Mouse (Mus musculus): ENCODE measurements around the gene Usp29.
A peak's percentile ranks its signal among the peaks of the same experiment; 100 is the strongest.

Gene Usp29

GRCm38 (mm10) chr7:6820296-6820695 is 89.9 kb downstream of the Usp29 start:
- DNase-seq = no peak

GRCm38 (mm10) chr7:6822633-6823032 is 92.3 kb downstream of the Usp29 start:
- DNase-seq = no peak

GRCm38 (mm10) chr7:6823673-6824072 is 93.3 kb downstream of the Usp29 start:
- DNase-seq = no peak

DNA sequence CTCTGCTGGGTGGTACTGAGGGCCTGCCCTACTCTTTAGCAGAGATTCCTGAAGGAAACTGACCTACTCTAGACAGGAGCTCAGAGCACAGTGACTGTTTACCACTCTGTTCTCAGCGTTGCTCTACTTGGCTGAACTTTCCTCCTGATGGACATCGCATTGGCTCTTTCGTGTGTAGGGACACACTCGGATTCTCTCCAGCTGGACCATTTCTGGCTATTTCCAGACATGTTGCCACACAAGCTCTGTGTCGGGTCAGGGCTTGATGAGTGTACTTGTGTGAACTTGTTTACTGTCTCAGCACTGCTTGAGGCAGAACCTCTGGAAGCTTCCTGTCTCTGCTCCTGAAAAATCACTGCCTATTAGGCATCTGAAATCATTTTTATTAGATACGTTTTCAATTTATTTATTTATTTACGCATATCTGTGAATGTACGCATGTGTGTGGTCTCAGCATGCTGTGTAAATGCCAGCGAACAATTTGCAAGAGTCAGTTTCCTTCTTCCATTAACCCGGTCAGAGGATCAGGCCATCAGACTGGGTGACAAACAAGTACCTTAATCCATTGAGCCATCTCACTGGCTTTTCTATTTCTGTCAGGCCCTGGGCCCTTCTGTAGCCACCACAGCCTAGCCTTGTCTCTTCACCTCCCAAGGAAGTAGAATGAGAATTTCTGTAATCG is 95.7 kb downstream of the Usp29 start:
- DNase-seq = no peak

GRCm38 (mm10) chr7:6829148-6829547 is 98.8 kb downstream of the Usp29 start:
- no peak for DNase-seq

DNA sequence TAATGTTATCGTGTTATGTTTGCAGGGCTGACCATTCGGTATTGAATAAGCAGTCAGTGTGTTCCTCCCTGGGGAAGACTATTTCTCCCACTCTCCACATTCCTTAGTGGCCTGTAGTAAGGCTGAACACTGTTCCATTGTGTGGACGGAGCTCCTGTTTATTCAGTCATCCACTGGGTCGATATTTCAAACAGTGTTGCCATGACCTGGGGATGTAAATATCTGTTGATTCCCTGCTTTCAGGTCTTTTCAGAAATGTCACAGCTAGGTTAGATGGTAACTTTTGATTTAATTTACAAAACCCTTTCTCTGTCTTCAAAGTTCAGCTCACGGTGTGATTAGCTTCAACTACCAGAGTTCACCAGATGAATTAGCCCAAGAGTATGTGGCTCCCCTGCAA is 104.6 kb downstream of the Usp29 start:
- no peak for DNase-seq

DNA sequence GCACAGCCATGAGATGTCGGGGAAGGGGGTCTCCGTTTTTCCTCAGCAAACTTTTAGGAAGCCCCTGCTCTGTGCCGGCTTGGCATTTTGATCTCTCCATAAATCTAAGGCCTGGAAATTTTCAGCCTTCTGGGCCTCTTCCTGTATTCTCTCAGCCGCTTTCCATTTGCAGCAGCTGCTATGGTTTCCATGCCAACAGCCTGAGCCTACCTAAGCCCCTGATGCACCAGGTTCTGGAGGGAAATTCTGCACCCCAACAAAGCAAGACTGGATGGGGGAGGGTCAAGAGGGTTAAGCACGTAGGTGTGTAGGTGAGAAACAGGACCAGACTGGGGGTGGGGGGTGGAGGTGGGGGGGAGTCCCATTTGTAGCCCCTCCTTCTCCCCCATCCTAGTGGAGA is 105.0 kb downstream of the Usp29 start:
- DNase-seq = peak; percentile 61 to 65

DNA sequence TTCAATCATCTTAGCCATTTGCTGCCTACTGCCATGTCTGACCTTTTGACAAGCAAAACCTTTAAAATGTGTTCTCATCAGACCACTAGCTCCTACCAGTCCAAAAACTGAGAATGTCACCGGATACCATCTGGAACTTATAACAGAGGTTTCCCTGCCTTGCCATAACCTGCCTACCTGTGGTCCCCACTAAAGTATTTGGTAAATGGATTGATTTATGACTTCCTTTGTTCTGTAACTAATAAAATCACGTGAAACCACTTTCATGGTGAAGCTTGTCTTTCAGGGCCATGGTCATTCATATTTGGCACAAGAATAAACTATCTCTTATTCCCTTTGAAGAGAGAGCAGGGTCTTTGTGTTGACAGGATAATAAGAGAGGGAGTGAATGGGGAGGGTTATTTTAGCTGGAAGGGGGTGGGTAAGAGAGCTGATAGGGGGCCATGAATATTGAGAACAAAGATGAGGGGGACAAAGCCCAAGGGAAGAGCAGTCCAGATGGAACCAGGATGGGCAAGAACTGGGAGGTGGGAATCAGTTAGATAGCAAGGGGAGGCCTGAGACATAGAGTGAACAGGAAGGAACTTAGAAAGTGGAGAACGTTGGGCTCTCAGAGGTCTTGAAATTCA is 107.0 kb downstream of the Usp29 start:
- no peak for DNase-seq

DNA sequence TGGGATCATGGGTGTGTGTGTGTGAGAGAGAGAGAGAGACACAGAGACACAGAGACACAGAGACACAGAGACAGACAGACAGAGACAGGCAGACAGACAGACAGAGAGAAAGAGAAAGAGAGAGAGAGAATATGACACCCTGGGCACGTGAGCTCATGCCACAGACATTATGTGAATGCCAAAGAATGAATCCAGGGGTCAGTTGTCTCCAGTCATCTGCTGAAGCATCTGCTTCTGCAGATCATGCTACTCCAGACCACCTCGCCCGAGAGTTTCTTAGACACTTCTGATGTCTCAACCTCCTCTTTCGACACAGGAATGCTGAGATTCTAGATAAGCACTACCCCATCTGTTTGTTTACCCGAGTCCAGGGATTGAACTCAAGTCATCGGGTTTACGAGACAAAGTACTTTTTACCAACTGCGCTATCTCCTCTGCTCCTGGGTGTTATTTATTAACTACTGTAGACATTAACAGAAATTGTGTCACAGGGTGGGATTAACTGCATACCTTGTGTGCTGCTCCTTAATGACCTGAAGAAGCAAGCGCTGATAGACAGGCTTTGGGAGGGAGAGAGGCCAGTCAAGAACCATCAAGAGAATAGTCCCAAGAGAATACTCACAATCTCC is 107.7 kb downstream of the Usp29 start:
- DNase-seq = no peak

- DNase-seq = peak; percentile 94 to 95
These were observed 110.5 kb downstream of the Usp29 start for GRCm38 (mm10) chr7:6840860-6841259.

DNA sequence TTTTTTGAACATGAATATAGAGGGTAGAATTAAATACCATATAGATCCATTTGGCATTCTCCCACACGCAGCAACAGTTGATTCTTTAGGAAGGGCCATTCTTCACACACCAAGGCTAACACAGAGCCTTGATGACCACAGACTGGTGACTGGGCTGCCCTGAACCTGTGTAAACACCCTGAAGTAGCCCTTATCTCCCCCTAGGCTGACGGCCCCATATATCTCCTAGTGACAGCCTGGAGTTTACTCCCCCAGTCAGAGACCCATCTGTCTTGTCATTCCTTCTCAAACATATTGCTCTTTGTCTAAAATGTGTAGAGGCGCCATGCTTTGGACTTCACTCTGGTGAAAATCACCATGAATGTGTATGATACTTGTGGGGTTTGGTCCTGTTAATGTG is 119.1 kb downstream of the Usp29 start:
- DNase-seq = no peak

DNA sequence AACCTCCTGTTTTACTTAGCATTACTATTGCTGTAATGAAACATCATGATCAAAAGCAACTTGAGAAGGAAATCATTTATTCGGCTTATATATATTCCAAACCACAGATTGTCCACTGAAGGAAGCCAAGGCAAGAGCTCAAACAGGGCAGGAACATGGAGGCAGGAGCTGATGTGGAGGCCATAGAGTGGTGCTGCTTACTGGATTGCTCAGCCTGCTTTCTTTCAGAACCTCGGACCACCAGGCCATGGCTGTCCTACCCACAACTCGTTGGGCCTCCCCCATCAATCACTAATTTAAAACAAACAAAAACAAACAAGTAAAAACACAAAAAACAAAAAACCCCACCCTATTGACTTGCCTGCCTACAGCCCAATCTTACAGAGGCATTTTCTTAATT is 119.9 kb downstream of the Usp29 start:
- no peak for DNase-seq

- DNase-seq = no peak
These were observed 120.9 kb downstream of the Usp29 start for GRCm38 (mm10) chr7:6851256-6851655.

DNA sequence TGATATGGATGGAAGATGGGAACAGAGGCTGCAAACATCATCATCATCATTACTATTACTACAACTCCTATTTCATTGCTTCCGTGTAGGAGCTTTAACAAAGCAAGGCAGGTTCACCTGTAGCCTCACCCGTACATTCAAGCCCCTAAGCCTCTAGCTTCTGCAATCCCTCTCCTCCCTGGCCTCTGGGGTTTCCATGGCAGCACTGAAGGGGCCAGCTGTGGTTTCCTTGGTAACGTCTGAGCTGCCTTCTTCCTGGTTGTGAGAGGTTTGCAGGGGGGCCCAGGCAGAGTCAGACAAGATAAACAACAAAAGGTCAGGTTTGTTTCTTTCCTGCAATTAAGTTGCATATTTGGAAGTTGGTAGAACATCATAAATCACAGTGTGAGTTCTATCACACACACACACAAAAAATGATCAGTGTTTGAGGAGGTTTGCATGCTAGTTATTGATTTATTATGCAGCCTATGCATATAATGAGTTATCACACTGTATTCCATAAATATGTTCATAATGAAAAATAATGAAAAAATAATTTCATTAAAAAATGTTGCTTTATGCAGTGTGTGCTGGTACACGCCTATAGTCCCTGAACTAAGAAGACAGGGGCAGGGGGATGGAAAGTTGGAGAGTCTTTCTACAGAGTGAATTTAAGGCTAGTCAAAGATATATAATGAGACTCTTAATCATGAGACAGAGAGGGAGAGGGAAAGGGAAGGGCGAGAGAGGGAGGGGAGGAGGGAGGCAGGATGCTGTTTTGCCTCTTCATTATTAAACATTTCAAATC is 121.5 kb downstream of the Usp29 start:
- DNase-seq = no peak

DNA sequence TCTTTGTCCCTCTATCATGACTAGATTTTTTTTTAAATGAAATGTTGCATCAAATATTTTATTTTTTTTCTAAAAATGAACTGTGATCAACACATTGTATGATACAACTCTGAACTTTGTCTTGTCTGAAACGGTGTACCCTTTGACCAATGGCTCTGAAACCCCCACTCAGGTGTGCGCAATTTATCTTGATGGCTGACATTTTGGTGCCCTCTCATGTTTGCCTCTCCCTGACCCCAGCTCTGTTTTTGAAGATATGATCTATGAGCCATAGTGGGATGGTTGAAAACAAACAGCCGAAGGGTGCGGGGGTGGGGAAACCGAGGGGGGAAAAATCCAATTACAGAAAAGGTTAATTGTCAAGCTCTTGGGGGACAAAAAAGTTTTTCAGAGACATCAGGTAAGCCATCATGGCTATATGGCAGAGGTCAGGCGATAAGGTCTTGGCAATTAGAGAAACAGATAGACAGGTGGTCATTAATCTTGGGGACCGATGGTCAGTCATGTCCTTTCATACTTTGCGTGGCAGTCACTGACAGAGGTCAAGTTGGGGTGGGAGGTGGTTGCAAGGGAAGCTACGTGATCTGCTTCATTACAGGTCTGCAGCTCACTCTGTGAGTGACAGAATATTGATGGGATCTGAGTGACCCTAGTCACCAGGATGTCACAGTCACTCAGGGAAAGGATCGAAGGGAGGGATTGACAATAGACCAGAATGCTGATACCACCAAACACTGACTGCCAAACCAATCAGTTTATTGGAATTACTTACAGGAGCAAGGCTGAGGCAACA is 125.4 kb downstream of the Usp29 start:
- DNase-seq = no peak

DNA sequence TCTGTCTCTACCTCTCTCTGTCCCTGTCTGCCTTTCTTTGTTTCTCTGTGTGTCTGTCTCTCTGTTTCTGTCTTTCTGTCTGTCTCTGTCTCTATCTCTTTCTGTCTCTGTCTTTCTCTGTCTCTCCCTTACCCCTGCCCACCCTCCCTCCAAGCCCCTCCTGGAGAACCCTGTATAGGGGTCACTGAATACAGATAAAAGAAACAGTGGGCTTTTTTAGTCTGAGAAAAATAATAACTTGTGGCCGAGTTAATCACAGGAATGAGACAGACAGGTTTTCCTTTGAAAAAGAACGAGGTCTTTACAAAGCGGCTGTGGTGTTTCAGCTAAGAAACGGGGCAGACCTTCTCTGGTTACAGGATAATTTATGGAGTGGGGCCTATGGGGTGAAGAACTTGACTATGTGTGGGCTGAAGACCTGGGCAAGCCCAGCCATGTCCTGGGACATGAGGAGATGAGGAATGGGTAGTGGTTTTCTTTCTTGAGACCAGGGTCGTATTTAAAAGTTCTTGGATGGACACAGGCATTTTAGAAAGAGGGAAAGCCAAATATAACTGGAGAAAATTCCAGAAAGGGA is 128.4 kb downstream of the Usp29 start:
- DNase-seq = no peak

DNA sequence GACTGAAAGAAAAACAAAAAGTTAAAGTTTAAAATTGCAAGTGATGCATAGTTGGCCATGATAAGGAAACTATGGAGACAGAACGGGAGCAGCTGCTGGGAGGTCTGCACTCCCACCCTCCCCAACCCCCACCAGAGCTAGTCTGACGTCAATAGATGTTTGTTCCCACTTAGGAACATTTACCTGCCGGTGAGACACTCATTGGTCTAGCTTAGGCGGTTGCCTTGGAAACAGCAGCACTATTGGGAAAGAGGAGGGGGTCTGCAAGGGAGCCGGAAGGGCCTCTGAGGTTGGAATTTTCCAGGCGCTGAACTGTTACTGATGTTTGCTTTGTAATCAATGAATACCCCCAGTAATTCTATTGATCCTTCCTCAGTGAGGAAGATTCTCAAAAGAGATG is 130.3 kb downstream of the Usp29 start:
- DNase-seq = peak; percentile 15 to 19

DNA sequence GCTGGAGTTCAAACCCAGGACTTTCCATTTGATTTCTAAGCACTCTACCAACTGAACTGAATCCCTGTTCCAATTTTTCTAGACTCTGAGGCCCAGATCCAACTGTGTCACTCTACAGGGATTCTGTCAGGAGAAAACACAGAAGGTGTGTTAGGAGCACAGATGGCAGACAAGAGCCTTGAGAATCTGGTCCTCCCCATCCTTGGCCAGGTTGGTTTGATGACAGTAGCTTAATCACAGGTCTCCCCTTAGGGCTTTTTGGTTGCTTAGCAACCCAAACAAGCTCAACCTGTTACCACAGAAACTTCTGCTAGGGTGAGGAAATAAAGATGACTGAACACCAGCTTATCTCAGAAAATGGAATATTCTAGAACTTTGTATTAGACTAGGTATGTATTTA is 136.0 kb downstream of the Usp29 start:
- DNase-seq = peak; percentile 80

DNA sequence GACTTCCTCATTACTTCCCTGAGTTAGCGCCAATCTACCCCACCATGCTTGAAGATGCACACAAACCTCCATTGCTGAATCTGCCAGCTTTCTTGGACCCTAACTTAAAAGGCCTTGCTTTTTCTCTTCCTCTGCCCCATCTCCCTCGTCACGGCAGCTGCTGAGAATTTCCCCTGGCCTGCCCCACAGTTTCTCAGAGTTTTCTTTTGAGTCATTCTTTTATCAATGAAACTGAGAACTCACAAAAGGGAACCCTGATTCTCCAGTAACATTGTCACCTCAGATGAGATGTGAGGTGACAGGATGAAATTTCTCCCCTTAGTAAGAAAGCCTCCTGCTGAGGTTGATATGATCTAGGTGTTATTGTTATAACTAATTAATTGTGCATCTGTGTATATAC is 138.5 kb downstream of the Usp29 start:
- no peak for DNase-seq

DNA sequence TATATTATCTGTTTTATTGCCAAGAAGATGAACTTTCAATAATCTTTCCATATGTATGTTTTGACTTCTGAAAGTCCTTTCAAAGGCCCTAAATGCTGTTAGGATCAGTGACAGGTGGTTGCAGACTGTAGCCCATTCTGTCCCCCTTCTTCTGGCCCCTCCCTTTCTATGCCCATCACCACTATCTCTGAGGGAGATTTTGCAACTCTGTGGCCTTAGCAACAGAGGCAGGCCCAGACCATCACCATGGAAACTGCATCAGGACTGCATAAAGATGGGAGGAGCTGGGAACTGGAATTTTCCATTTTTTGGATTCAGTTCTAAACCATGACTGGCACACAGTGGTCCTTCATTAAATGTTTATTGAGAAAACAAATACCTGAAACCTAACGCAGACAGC is 139.2 kb downstream of the Usp29 start:
- no peak for DNase-seq

- DNase-seq = peak; percentile 63 to 74
These were observed 144.1 kb downstream of the Usp29 start for GRCm38 (mm10) chr7:6874448-6874847.

- DNase-seq = peak; percentile 16
These were observed 147.8 kb downstream of the Usp29 start for GRCm38 (mm10) chr7:6878202-6878601.
